Mouse (Mus musculus): ENCODE results near the gene D6Ertd527e.

D6Ertd527e gene

GRCm38 (mm10) chr6:87151427-87151826 lies 46.9 kb downstream of the D6Ertd527e start:
- no peak for DNase-seq (ENCODE audit: low spot score in 2 of 2)

- DNase-seq (ENCODE audit: low spot score in 2 of 2) = peak in 1 of 2 experiments; percentile 12
Measured at GRCm38 (mm10) chr6:87152461-87153230, 48.1 kb downstream of the D6Ertd527e start.

- DNase-seq (ENCODE audit: low spot score in 2 of 2) = no peak
Measured at GRCm38 (mm10) chr6:87153231-87153580, 48.7 kb downstream of the D6Ertd527e start.

GRCm38 (mm10) chr6:87153836-87154235 lies 49.3 kb downstream of the D6Ertd527e start:
- DNase-seq (ENCODE audit: low spot score in 2 of 2) = no peak

- DNase-seq (ENCODE audit: low spot score in 2 of 2) = no peak
Measured at GRCm38 (mm10) chr6:87158062-87158623, 53.6 kb downstream of the D6Ertd527e start.

GRCm38 (mm10) chr6:87160196-87160595 lies 55.6 kb downstream of the D6Ertd527e start:
- no peak for DNase-seq (ENCODE audit: low spot score in 2 of 2)

- peak in 1 of 2 experiments; percentile 28 for DNase-seq (ENCODE audit: low spot score in 2 of 2)
Measured at GRCm38 (mm10) chr6:87161391-87162263, 57.1 kb downstream of the D6Ertd527e start.

Data from urinary bladder, postnatal 36 days (tissue).